21 mouse cellular contexts compared by ENCODE assay signal in the genomic region with DNA sequence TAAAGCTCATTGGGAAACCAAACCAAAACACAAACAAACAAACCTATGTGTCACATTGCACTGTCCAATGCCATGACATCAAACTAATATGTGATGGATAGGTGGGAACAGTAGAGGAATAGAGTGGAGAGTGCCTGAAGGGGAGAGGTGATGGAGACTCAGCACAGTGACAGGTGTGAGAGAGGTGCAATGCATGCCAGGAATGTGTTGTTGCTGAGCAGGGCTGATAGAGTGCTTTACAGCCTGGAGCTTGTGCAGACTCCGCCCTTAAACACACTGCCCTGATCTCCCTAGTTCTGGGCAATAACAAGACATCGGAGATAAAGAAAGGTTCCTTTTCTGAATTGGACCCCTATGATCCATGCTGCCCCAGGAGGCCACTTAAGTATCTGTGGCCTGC. TPM values are rescaled to one million over a fixed set of nuclear protein-coding genes. Genes with fewer than 3 reads are reported as not detected.
"Had no signal": no experiment of that assay in that cellular context is flagged by ENCODE, and none has a peak within 500 bp of the region (broad histone marks: within the 10 kb centered on the region; RNA-seq: fewer than 3 reads in every experiment).

No protein-coding gene starts in this region.

- H3K9ac ChIP-seq: limb, embryonic 13.5 days; lung, embryonic 15.5 days; midbrain, embryonic 12.5 days; midbrain, embryonic 15.5 days; neural tube, embryonic 12.5 days; neural tube, embryonic 15.5 days had no signal

- H3K4me2 ChIP-seq: limb, embryonic 13.5 days; lung, embryonic 15.5 days; midbrain, embryonic 12.5 days; midbrain, embryonic 15.5 days; neural tube, embryonic 12.5 days; neural tube, embryonic 15.5 days had no signal

- ATAC-seq: inflammation-experienced regulatory T-cells, adult 6 months; intestine, postnatal 0 days; midbrain, embryonic 15.5 days had no signal

- DNase-seq: kidney, adult 2 months; kidney, postnatal 25 days; left cerebral cortex, postnatal 4 days; lung, adult 18-20 months; lung, postnatal 10 days; lung, postnatal 36 days; right cerebral cortex, adult 18-20 months; right cerebral cortex, postnatal 14 days; right cerebral cortex, postnatal 4 days; thymus, postnatal 25 days had no signal

- H3K4me1 ChIP-seq: lung, embryonic 15.5 days; midbrain, embryonic 12.5 days; midbrain, embryonic 15.5 days; neural tube, embryonic 12.5 days; neural tube, embryonic 15.5 days had no signal

- H3K36me3 ChIP-seq: limb, embryonic 13.5 days; lung, embryonic 15.5 days; midbrain, embryonic 12.5 days; midbrain, embryonic 15.5 days; neural tube, embryonic 12.5 days; neural tube, embryonic 15.5 days had no signal

- H3K27me3 ChIP-seq: limb, embryonic 13.5 days; lung, embryonic 15.5 days; midbrain, embryonic 12.5 days; midbrain, embryonic 15.5 days; neural tube, embryonic 12.5 days; neural tube, embryonic 15.5 days had no signal

- H3K27ac ChIP-seq: kidney, postnatal 0 days; limb, embryonic 13.5 days; lung, embryonic 15.5 days; midbrain, embryonic 12.5 days; midbrain, embryonic 15.5 days; neural tube, embryonic 12.5 days; neural tube, embryonic 15.5 days had no signal

- H3K4me3 ChIP-seq: limb, embryonic 13.5 days; lung, embryonic 15.5 days; midbrain, embryonic 12.5 days; midbrain, embryonic 15.5 days; neural tube, embryonic 12.5 days; neural tube, embryonic 15.5 days had no signal

- H3K9me3 ChIP-seq: limb, embryonic 13.5 days; lung, embryonic 15.5 days; midbrain, embryonic 12.5 days; midbrain, embryonic 15.5 days; neural tube, embryonic 12.5 days; neural tube, embryonic 15.5 days had no signal

RNA-seq across cellular contexts. Expression of a gene that starts 36.2 kb away (rescaled TPM):
- polyA plus RNA-seq: kidney, adult 2 months; large intestine, adult 2 months; liver, adult 2 months had no signal
